Mouse (Mus musculus): ENCODE measurements at regions not wholly inside any gene's neighbourhood (a gene's known extent, or its start where the extent isn't known, plus 50 kb on each side); places are given as distances from the start of the nearest gene placed in this dataset.
"Not testable (repeated sequence)": the region's sequence is repeated elsewhere in the genome, so short reads cannot be mapped to it uniquely, and the experiment has no call there.

GRCm38 (mm10) chr19:3158149-3158548 is 124.6 kb upstream of the Mrpl21 start:
- DNase-seq (ENCODE audit: low spot score in 2 of 2), result not testable (repeated sequence)

- no peak for DNase-seq (ENCODE audit: low spot score in 2 of 2)
Observed at GRCm38 (mm10) chr19:3159346-3159745, 123.4 kb upstream of the Mrpl21 start.

GRCm38 (mm10) chr19:3167683-3168082 is 115.0 kb upstream of the Mrpl21 start:
- DNase-seq (ENCODE audit: low spot score in 2 of 2), result no peak

GRCm38 (mm10) chr19:3182625-3183024 is 100.1 kb upstream of the Mrpl21 start:
- DNase-seq (ENCODE audit: low spot score in 2 of 2), result no peak

- DNase-seq (ENCODE audit: low spot score in 2 of 2), result no peak
Observed at GRCm38 (mm10) chr19:3192644-3193043, 90.1 kb upstream of the Mrpl21 start.

- DNase-seq (ENCODE audit: low spot score in 2 of 2), result not testable (repeated sequence)
Observed at GRCm38 (mm10) chr19:3204504-3204903, 78.2 kb upstream of the Mrpl21 start.

- DNase-seq (ENCODE audit: low spot score in 2 of 2), result not testable (repeated sequence)
Observed at GRCm38 (mm10) chr19:3205406-3205805, 77.3 kb upstream of the Mrpl21 start.

GRCm38 (mm10) chr19:3208283-3208682 is 74.4 kb upstream of the Mrpl21 start:
- peak; percentile 20 to 29 for DNase-seq (ENCODE audit: low spot score in 2 of 2)
